Mouse (Mus musculus) layer of hippocampus, adult 6 months (tissue): ENCODE results near the gene Vmn1r7. TPM values are rescaled to one million over a fixed set of nuclear protein-coding genes. Genes with fewer than 3 reads are reported as not detected.

ENCODE experiments used
- long read RNA-seq, 2 experiments: library from polyadenylated mRNA; unstranded; transcript quantifications; one replicate each; pipeline ENCODE4 v2.0.0; 2019 to 2020
- polyA plus RNA-seq: library from polyadenylated mRNA; unstranded; fragments of <200 nt; fragmentation: Nextera tagmentation; gene quantifications from 2 replicates; pipeline ENCODE4 v1.2.3, GENCODE M21; 2021

The Vmn1r7 gene
- polyA plus RNA-seq: not detected in 2 replicates
- long read RNA-seq, experiment 1: 0 reads
- long read RNA-seq, experiment 2: 0 reads

GRCm38 (mm10) chr6:57025224-57025623, at the start of gene Vmn1r7:
Vmn1r7 (minus strand) TSS chr6:57025324.

GRCm38 (mm10) chr6:57066487-57066886, 41.4 kb upstream of the Vmn1r7 start, which contains the start of gene Vmn1r9:
Vmn1r9 (plus strand) TSS chr6:57066787.

GRCm38 (mm10) chr6:57031984-57032383, 6.9 kb upstream of the Vmn1r7 start, which contains the start of gene Vmn1r8:
Vmn1r8 (plus strand) TSS chr6:57032284.

GRCm38 (mm10) chr6:56996943-56997342, 28.2 kb downstream of the Vmn1r7 start, which contains the start of gene Vmn1r6:
Vmn1r6 (plus strand) TSS chr6:56997243.

Other genes with a start within 250 kb of the Vmn1r7 start
- 17.2 and 22.6 TPM in 2 replicates for gene Kbtbd2, start 227.5 kb downstream of the Vmn1r7 start, polyA plus RNA-seq
- 25.1 and 37.5 TPM in 2 replicates for gene Fkbp9, start 193.3 kb downstream of the Vmn1r7 start, polyA plus RNA-seq
- 93.8 and 101 TPM in 2 replicates for gene Nt5c3, start 101.4 kb downstream of the Vmn1r7 start, polyA plus RNA-seq
- 0.13 and 0.38 TPM in 2 replicates for gene Vmn1r4, start 101.3 kb downstream of the Vmn1r7 start, polyA plus RNA-seq
- not detected in 2 replicates for gene Vmn1r5, start 55.1 kb downstream of the Vmn1r7 start, polyA plus RNA-seq
- gene Vmn1r6, start 28.1 kb downstream of the Vmn1r7 start, polyA plus RNA-seq: not detected in 2 replicates
- gene Vmn1r8, start 7.0 kb upstream of the Vmn1r7 start, polyA plus RNA-seq: not detected in 2 replicates
- not detected in 2 replicates for gene Vmn1r9, start 41.5 kb upstream of the Vmn1r7 start, polyA plus RNA-seq
- not detected in 2 replicates for gene Vmn1r10, start 84.1 kb upstream of the Vmn1r7 start, polyA plus RNA-seq
- gene Vmn1r11, start 108.1 kb upstream of the Vmn1r7 start, polyA plus RNA-seq: not detected in 2 replicates
- not detected in 2 replicates for gene Vmn1r12, start 131.6 kb upstream of the Vmn1r7 start, polyA plus RNA-seq
- not detected in 2 replicates for gene Vmn1r13, start 178.0 kb upstream of the Vmn1r7 start, polyA plus RNA-seq
- gene Vmn1r14, start 206.4 kb upstream of the Vmn1r7 start, polyA plus RNA-seq: not detected in 2 replicates
- gene Vmn1r15, start 232.6 kb upstream of the Vmn1r7 start, polyA plus RNA-seq: not detected in 2 replicates